Mouse (Mus musculus): ENCODE results near the gene Aqp7. TPM values are rescaled to one million over a fixed set of nuclear protein-coding genes. Genes with fewer than 3 reads are reported as not detected.

Gene Aqp7
- total RNA-seq, 2 experiments from 2014 or later: 14.9 to 21.6 TPM

GRCm38 (mm10) chr4:41063894-41064673 is 16.1 kb upstream of the Aqp7 start:
- no peak for DNase-seq (ENCODE audit: low spot score in 2 of 2)

GRCm38 (mm10) chr4:41063351-41063750 is 15.4 kb upstream of the Aqp7 start:
- DNase-seq (ENCODE audit: low spot score in 2 of 2): no peak

DNA sequence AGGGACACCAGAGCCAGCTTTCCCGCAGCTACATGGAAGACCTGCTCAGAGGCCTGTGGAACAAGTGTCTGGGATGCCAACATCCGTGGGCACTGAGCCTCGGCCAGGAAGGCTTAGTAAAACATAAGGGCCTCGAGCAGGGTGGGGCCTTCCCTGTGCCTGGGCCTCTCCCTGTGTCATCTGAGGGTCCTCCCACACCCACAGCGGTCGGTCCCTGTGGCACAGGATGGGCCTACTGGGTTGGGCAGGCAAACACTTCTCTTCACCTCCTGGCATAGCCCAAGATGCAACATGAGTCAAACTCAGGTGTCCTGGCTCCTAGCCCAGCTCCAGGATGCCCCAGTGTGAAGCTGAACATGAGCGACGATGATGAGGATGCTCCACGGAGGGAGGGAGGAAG is 9.4 kb upstream of the Aqp7 start:
- DNase-seq (ENCODE audit: low spot score in 2 of 2): no peak

DNA sequence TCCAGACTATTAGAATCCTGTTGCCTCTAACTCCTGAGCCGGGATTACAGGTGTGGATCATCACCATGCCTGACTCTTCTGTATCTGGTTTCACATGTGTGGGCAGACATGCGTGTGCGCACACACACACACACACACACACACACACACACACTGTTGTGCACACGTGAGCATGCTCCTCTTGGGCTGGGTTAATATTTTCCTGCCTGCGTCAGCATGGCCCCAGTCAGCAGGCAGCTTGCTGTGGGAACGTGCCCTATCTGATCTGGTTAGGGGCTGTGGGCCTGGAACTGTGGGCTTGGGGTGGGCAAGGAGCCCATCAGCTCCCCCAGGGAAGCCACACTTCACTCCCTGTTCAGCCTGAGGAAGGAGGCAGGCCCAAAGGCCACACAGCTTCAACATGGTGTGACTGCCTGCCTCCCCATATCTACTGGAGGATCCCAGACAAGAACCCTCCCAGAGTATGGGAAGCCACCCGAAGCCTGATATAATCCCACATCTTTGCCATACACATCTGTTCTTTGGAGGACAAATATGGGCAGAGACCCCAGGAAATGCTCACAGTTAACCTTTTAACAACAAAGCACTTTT is 8.9 kb upstream of the Aqp7 start:
- DNase-seq (ENCODE audit: low spot score in 2 of 2): no peak

GRCm38 (mm10) chr4:41056253-41056652 is 8.3 kb upstream of the Aqp7 start:
- no peak for DNase-seq (ENCODE audit: low spot score in 2 of 2)

GRCm38 (mm10) chr4:41055111-41055510 is 7.2 kb upstream of the Aqp7 start:
- DNase-seq (ENCODE audit: low spot score in 2 of 2): no peak

DNA sequence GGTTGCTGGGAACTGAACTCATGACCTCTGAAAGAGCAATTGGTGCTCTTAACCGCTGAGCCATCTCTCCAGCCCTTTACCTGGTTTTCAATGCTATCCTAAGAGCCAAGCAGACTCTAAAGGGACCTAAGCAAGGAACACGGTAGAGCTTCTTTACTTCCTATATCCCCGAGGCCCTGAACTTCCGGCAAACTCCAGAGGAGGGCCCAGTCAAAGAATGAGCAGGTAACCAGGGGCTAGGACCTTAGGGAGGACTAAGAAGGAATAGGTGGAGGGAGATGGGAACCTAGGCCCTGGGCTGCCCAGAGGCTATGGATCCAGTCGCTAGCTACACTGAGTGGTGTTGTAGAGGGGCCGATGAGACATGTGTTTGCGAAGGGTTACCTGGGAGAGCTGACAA is 3.8 kb upstream of the Aqp7 start:
- no peak for DNase-seq (ENCODE audit: low spot score in 2 of 2)

- peak; percentile 54 to 72 for DNase-seq (ENCODE audit: low spot score in 2 of 2)
Observed at GRCm38 (mm10) chr4:41050726-41051675, 3.1 kb upstream of the Aqp7 start.

- no peak for DNase-seq (ENCODE audit: low spot score in 2 of 2)
Observed at GRCm38 (mm10) chr4:41048926-41049325, 987 bp upstream of the Aqp7 start.

GRCm38 (mm10) chr4:41046254-41046795 is 1.6 kb downstream of the Aqp7 start:
- no peak for DNase-seq (ENCODE audit: low spot score in 2 of 2)

- DNase-seq (ENCODE audit: low spot score in 2 of 2): no peak
Observed at GRCm38 (mm10) chr4:41045288-41045687, 2.7 kb downstream of the Aqp7 start.

DNA sequence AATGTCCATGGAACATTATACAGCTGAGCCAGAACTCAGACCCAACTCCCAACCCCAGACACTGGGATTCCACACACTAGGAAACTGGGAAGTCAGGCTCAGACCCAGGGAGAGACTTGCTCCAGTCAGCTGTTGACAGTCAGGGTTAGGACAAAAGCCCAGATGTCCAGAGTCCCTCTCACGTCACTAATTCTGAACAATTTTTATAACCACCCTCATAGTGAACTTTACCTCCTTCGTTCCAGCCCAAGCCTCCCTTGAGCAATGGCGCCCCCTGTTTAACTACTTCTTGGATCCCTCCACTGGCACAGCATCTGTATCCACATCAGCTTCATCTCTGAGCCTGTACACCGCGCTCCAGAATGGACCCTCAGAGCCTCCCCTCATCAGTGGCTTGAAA is 4.0 kb downstream of the Aqp7 start:
- DNase-seq (ENCODE audit: low spot score in 2 of 2): no peak

DNA sequence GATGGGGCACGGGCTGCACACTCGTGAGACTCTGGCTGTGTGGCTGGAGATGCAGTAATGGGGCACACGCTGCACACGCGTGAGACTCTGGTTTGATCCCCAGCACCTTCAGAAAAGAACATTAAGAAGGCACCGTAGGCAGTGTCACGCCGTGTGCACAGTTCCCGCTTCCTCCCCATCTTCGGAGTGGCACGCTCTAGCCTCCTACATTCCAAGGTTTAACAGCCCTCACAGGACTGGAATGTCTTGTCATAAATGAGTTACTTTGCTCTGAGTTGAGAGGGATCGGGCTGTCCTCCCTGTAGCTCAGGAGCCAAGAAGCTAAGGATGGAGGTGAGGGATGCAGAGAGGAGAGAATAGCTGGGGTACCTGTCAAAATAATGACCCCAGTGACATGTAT is 5.1 kb downstream of the Aqp7 start:
- no peak for DNase-seq (ENCODE audit: low spot score in 2 of 2)

DNA sequence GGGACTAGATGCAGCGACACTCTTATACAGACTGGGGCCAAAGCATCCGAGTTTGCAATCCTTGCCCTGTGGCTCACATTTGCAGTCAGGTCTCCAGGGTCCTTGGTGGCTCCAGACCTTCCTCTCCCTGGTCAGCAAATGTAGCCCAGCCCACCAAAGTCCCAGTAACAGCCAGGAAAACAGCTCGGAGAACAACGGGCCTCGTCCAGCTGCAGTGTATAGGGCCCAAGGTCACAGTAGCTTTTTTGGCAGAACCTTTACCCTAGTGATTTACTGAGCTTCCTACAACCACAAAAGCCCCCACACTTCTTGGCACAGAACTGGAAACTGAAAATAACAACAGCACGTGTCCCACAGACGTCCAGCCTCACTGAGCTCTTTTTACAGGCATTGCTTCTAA is 7.0 kb downstream of the Aqp7 start:
- no peak for DNase-seq (ENCODE audit: low spot score in 2 of 2)

DNA sequence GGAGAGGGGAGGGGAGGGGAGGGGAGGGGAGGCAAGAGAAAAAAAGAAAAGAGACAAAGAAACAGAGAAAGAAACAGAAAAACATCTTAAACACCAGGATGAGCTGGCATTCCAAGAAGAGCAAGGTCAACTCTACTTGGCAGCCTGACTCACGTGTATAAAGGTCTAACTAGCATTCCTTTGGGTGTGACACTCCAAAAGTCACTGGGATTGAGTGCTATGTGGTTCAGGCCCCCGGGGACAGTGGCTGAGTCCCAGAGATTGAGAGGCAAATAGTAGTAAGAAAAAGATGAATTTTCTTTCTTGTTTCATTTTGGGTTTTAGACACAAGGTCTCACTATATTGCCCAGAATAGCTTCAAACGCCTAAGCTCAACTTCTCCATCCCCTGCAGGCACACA is 10.0 kb downstream of the Aqp7 start:
- DNase-seq (ENCODE audit: low spot score in 2 of 2): no peak

DNA sequence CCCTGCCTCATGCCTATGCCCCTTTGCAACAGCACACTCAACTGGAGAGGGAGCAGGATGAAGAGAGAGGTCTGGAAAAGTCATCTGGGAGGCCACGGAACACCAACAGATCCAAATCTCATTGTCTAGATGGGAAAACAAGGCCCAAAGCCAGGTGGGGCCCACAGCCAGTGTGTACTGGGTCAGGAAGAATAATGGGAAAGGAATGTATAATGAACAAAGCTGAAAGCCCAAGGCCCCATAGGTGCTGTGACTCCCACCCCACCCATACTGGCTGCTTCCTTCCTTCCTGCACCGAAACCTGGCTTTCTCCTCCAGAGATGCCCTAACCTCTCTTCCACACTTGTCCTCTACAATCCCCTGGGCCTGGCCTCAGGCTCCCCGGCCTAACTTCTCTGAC is 16.7 kb downstream of the Aqp7 start:
- DNase-seq (ENCODE audit: low spot score in 2 of 2): no peak

GRCm38 (mm10) chr4:41029372-41029771 is 18.6 kb downstream of the Aqp7 start:
- DNase-seq (ENCODE audit: low spot score in 2 of 2): no peak

DNA sequence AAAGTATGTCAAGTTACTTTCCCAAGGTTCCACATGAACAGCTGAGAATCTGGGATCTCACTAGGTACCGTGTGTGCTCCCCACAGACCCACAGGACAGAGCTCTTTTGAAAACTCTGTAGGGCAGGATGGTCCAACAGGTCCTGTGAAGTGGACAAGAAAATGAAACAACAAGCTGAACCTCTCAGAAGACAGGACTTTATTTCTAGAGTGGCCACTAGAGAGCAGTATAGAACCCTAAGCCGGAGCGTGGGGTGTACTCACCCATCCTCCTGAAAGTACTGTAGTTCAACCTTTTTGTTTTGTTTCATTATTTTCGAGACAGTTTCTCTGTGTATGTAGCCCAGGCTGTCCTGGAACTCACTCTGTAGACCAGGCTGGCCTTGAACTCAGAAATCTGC is 19.7 kb downstream of the Aqp7 start:
- no peak for DNase-seq (ENCODE audit: low spot score in 2 of 2)

GRCm38 (mm10) chr4:41027872-41028271 is 20.1 kb downstream of the Aqp7 start:
- DNase-seq (ENCODE audit: low spot score in 2 of 2): no peak

DNA sequence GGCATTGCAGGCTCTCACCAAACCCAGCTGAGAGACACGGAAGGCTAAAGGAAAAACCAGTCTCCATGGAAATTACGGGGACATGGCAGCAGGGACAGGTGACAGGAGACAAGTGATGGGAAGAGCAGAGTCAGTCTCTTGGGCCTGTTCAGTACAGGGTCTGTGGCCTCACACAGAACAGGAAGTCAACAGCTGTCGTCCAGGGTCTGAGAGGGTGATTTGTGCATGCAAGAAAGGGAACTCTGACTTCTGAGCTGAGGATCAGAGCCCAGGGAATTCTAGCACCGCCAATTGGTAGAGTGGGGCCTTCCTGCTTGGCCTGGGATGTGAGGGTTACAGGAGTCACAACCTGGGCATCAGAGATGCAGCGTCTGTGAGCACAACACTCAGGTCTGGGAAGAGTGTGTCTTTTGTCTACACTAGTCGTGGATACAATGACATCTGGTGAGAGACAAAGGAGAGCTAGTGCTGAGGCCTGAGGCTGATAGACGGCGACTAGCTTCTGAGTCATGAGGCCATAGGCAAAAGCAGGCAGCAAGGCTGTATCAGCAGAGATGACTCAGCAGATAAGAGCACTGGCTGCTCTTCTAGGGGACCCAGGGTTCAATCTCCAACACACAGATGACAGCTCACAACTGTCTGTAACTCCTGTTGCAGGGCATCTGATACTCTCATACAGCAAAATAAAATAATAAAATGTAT is 21.7 kb downstream of the Aqp7 start:
- no peak for DNase-seq (ENCODE audit: low spot score in 2 of 2)

DNA sequence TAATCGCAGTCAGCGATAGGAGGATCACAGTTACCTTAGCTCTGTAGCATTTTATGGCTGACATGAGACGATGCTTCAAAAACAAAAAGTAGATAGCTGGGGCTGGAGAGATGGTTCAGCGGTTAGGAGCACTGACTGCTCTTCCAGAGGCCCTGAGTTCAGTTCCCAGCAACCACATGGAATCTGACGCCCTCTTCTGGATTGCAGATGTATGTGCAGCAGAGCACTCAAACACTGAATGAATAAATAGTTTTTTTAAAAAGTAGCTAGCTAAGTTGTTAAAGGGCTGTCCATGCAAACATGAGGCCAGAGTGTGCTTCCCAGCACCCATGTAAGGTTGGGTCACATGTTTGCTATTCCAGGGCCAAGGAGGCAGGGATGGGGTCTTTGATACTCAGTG is 26.8 kb downstream of the Aqp7 start:
- DNase-seq (ENCODE audit: low spot score in 2 of 2): no peak

All from adrenal gland, postnatal 4 days (tissue).